Mouse (Mus musculus): Measurements from ENCODE around the gene Asphd2. TPM values are rescaled to one million over a fixed set of nuclear protein-coding genes. Genes with fewer than 3 reads are reported as not detected.

Gene Asphd2
- polyA plus RNA-seq, 1 experiment from 2014 or later, result 10.1 TPM

DNA sequence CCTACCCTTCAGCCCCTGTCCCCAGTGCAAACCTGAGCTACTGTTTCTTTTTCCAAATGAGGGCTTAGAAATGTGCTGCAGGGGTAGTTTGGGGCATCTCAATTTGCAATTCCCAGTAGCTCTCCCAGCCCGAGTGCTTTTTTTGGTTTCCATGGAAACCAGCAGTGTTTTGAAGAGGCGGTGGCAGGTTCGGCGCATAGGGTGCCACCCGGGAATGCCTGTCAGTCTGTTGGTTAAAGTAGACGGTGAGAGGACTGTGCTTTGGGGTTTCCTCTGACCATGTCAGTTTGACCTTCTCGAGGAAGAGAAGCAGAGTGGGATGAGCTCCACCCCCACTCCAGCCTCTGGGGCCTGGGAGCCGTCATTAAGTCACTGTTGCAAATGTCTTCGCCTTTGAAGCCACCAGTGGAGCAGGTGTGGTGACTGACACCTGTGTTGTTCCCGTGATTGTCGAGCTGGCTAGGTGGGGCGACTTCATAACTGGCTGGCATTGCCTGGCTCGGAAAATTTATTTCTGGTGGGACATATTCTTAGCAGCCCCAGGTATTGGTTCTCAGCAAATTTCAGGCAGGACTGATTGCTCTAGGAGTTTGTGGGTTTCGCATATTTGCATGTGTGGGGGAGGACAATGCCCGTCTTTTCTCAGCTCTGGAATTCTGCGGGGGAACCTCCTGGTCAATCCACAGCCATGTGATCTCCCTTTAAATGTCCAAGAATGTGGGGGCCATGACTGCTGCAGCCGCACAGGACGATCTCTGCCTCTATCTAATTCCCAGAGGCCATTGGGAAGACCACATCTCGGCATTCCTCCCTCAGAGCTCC is 17.1 kb upstream of the Asphd2 start:
- H3K27me3 ChIP-seq (replicated peaks), result 0 out of 2 replicates have a peak, but pooled peaks cover 6% of the 10 kb centered on the region
- H3K4me3 ChIP-seq (replicated peaks), result no peak overlapping the region
- H3K9ac ChIP-seq, result no peak overlapping the region
- H3K4me1 ChIP-seq (replicated peaks), result no peaks in the 10 kb centered on the region
- WGBS, result 11% methylated on average over 19 of the region's 19 CpGs
- H3K9me3 ChIP-seq, result no peaks in the 10 kb centered on the region
- H3K36me3 ChIP-seq, result no peaks in the 10 kb centered on the region
- ATAC-seq, result no peak
- no peak overlapping the region for H3K27ac ChIP-seq
- no peak overlapping the region; the same call in 1 of the 2 replicates for H3K4me2 ChIP-seq (replicated peaks)

DNA sequence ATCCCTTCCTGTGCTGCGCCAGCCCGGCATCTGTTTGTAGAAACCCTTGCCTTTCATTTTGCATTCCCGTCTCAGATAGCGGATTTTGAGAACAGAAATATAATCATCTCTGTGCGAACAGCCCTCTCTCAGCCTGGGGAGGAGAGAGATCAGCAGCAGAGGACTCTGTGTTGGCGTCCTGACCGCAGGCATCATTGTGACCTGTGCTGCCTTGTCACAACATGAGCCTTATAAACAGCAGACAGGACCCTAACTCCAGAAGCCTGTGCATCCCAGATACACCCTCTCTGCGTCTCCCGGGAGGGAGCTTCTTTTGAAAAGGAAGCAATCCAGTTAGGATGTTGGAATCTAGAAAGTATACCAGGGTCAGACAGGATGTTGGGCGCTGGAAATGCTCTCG is 16.4 kb upstream of the Asphd2 start:
- Histone ChIP-seq H3K27me3 (replicated peaks) (0 out of 2 replicates have a peak, but pooled peaks cover 6% of the 10 kb centered on the region), H3K4me3 (replicated peaks) (no peak overlapping the region), H3K27ac (no peak overlapping the region), H3K36me3 (no peaks in the 10 kb centered on the region), H3K4me1 (replicated peaks) (no peaks in the 10 kb centered on the region), H3K4me2 (replicated peaks) (no peak overlapping the region), H3K9me3 (no peaks in the 10 kb centered on the region), H3K9ac (no peak overlapping the region)
- whole genome bisulfite sequencing, result 31% methylated on average over 11 of the region's 11 CpGs
- no peak for ATAC-seq

DNA sequence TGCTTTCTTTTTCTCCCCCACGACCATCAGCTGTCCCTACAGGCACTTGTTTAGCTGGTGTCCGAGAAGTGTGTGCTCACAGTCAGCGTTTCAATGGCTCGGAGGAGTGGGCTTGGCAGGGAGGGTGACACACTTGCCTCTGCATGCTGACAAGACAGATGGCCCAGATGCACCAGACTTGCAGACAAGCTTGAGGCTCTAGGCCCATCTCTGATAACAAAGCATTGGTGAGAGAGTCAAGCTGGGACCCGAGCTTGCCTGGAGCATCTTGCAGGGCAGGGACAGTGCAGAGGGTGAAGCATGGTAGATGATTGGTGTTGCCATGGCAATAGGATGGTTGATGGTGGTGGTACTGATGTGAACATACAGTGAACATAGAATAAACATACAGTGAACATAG is 14.6 kb upstream of the Asphd2 start:
- 56% methylated on average over 5 of the region's 5 CpGs for WGBS
- no peak for ATAC-seq
- 0 out of 2 replicates have a peak, but pooled peaks cover 6% of the 10 kb centered on the region for H3K27me3 ChIP-seq (replicated peaks)
- no peaks in the 10 kb centered on the region for H3K4me1 ChIP-seq (replicated peaks)
- H3K27ac ChIP-seq, result no peak overlapping the region
- H3K36me3 ChIP-seq, result no peaks in the 10 kb centered on the region
- no peak overlapping the region for H3K4me3 ChIP-seq (replicated peaks)
- no peaks in the 10 kb centered on the region for H3K9me3 ChIP-seq
- no peak overlapping the region for H3K4me2 ChIP-seq (replicated peaks)
- H3K9ac ChIP-seq, result no peak overlapping the region

DNA sequence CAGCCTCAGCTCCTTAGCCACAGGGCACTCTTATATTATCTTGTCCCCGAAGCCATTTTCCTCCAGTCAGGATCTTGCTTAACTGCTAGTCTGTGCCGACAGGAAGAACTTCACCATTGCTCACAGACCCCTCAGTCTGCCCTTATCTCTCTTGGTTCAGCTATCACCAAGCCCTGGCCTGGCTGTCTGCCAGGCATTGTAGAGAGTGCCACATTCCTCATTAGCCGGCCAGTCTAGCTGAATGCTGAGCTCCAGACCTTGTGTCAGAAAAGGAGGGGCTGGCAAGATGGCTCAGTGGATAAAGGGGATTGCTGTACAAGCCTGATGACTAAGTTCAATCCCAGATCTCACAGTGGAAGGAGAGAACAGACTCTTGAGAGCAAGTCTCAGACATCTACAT is 11.4 kb upstream of the Asphd2 start:
- no peak overlapping the region for H3K4me2 ChIP-seq (replicated peaks)
- 62% methylated on average over 3 of the region's 3 CpGs for WGBS
- H3K4me3 ChIP-seq (replicated peaks), result no peak overlapping the region
- H3K4me1 ChIP-seq (replicated peaks), result no peaks in the 10 kb centered on the region
- no peak overlapping the region for H3K9ac ChIP-seq
- H3K36me3 ChIP-seq, result no peaks in the 10 kb centered on the region
- no peaks in the 10 kb centered on the region for H3K9me3 ChIP-seq
- H3K27ac ChIP-seq, result no peak overlapping the region
- no peak for ATAC-seq
- no peaks in the 10 kb centered on the region for H3K27me3 ChIP-seq (replicated peaks)

DNA sequence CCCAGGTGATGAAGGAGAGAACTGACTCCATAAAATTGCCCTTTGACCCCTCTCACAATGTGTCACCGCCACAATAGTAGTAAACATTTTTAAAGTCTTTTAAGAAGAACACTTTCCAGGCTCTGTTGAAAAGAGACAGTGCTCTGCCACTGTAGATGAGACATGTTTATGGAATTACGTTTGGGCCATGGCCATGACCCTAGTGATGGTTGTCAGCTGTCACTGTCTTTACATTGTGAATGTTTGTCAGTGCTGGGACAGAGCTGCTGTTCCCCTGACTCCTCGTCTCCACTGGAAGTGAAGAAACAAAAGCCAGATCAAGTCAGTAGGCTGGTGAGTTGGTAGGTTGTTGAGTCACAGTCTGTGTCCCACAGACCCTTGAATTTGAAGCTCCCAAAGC is 7.8 kb upstream of the Asphd2 start:
- H3K27ac ChIP-seq, result no peak overlapping the region
- no peaks in the 10 kb centered on the region for H3K4me1 ChIP-seq (replicated peaks)
- H3K4me3 ChIP-seq (replicated peaks), result no peak overlapping the region
- H3K9ac ChIP-seq, result no peak overlapping the region
- no peaks in the 10 kb centered on the region for H3K36me3 ChIP-seq
- H3K27me3 ChIP-seq (replicated peaks), result no peaks in the 10 kb centered on the region
- no peaks in the 10 kb centered on the region for H3K9me3 ChIP-seq
- 39% methylated on average over 3 of the region's 3 CpGs for WGBS
- ATAC-seq, result no peak
- H3K4me2 ChIP-seq (replicated peaks), result no peak overlapping the region

DNA sequence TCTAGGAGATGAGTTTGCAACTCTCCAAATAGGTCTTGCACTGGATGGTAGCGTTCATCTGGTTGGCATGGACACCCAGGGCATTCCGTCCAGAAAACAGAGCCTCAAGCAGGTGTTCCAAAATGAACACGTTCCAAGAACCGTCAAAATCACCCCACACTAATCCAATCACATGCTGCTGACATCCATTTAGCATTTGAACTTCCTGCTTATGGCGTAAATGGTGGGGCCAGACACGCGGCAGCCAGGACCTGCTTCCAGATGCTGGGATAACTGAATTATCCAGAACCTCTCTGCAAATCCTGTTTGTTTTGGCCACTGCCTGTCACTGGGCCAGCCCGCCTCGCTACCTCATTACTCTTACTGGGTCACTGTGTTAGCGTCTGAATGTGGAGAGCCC is 4.6 kb upstream of the Asphd2 start:
- H3K4me3 ChIP-seq (replicated peaks), result no peak overlapping the region
- H3K27ac ChIP-seq, result no peak overlapping the region
- H3K4me2 ChIP-seq (replicated peaks), result no peak overlapping the region
- H3K9me3 ChIP-seq, result no peaks in the 10 kb centered on the region
- H3K36me3 ChIP-seq, result no peaks in the 10 kb centered on the region
- 67% methylated on average over 10 of the region's 10 CpGs for WGBS
- H3K4me1 ChIP-seq (replicated peaks), result peaks cover 6% of the 10 kb centered on the region; the same call in 1 of the 2 replicates
- ATAC-seq, result no peak
- no peak overlapping the region for H3K9ac ChIP-seq
- peaks cover 6% of the 10 kb centered on the region; the same call in 1 of the 2 replicates for H3K27me3 ChIP-seq (replicated peaks)

DNA sequence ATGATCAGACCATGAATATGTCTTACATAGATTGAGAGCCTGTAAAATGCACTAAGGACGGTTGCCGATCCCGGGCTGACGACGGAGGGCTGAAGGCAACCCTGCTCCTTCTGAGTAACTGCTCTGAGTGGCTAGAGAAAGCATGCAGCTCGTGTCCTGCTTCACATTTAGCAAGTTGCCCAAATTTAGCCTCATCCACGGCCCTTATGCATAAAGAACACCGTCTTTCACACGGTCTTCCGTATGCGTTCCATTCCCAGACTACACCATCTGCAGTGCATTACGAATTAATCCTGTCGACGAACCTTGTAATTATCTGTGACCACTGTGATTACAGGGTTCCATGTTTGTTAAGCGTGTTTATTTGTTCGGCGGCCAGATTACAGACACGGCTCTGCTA is 1.4 kb upstream of the Asphd2 start:
- H3K9me3 ChIP-seq, result no peaks in the 10 kb centered on the region
- WGBS, result 77% methylated on average over 18 of the region's 18 CpGs

DNA sequence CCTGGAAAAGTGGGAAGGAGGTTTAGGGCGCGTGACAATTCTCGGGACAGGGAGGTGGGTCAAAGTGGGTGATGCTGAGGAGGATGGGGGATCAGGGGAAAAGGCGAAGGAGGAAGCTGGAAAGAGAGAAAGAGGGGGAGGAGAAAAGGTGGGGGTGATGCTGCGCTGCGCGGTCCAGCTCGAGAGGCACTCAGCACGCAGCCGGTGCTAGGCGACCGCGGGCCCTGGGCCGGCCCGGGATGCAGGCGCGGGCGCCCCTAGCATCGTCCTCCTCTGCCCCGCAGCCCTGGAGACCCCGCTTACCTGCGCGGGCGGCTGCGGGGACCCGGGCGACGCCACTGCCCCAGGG is 277 bp downstream of the Asphd2 start:
- Histone ChIP-seq H3K9ac (peak overlapping the region; percentile 36), H3K27ac (no peak overlapping the region)
- ATAC-seq, result peak; percentile 80

More for the DNA sequence above, 1.4 kb upstream of the Asphd2 start:
- Histone ChIP-seq H3K4me2 (replicated peaks) (no peak overlapping the region), H3K9ac (no peak overlapping the region), H3K27ac (0 out of 2 replicates have a peak overlapping the region, but pooled peaks have one; percentile 6), H3K4me1 (replicated peaks) (peaks cover 8% of the 10 kb centered on the region; the same call in 1 of the 2 replicates), H3K27me3 (replicated peaks) (peaks cover 24% of the 10 kb centered on the region), H3K4me3 (replicated peaks) (no peak overlapping the region), H3K36me3 (no peaks in the 10 kb centered on the region)
- ATAC-seq, result no peak

DNA sequence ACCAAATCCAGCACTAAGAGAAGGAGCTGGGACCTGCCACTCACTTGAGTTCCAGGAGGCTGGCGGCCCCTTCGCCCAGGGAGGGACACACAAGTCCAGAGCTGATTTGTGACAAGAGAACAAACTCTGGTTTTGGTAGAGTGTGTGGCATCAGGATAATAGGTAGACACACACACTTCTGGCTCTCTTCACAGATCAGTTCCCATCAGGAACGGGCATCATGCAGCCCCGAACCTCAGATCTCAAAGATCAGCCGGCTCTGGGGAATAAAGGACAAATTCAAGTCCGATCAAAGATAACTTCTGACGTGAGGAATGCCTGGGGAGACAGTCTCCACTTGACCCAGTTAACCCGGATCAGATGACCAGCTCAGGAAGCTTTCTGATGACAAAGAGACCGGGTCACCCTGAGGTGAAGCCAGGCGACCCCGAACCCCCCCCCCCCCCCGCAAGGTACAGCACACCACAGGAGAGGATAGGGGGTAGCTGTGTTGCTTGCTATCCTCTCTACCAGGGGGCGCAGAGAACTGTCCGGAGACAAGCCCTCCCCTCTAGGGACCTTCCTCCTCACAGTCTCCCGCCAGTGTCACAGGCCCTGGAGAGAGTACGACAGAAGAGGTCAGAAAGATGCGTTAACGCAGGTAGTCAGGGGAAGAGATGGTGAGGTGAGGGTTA is 788 bp downstream of the Asphd2 start:
- Histone ChIP-seq H3K9ac (no peak overlapping the region), H3K36me3 (no peaks in the 10 kb centered on the region), H3K27me3 (replicated peaks) (peaks cover 25% of the 10 kb centered on the region), H3K27ac (no peak overlapping the region), H3K4me1 (replicated peaks) (peaks cover 8% of the 10 kb centered on the region; the same call in 1 of the 2 replicates), H3K4me2 (replicated peaks) (peak overlapping the region; percentile 89), H3K9me3 (no peaks in the 10 kb centered on the region), H3K4me3 (replicated peaks) (peak overlapping the region; percentile 60)
- no peak for ATAC-seq
- WGBS, result 10% methylated on average over 18 of the region's 18 CpGs

More for the DNA sequence above, 277 bp downstream of the Asphd2 start:
- Histone ChIP-seq H3K27me3 (replicated peaks) (peaks cover 25% of the 10 kb centered on the region), H3K4me1 (replicated peaks) (peaks cover 8% of the 10 kb centered on the region; the same call in 1 of the 2 replicates), H3K4me2 (replicated peaks) (peak overlapping the region; percentile 89), H3K36me3 (no peaks in the 10 kb centered on the region), H3K4me3 (replicated peaks) (peak overlapping the region; percentile 60), H3K9me3 (no peaks in the 10 kb centered on the region)
- WGBS, result 2% methylated on average over 19 of the region's 28 CpGs

DNA sequence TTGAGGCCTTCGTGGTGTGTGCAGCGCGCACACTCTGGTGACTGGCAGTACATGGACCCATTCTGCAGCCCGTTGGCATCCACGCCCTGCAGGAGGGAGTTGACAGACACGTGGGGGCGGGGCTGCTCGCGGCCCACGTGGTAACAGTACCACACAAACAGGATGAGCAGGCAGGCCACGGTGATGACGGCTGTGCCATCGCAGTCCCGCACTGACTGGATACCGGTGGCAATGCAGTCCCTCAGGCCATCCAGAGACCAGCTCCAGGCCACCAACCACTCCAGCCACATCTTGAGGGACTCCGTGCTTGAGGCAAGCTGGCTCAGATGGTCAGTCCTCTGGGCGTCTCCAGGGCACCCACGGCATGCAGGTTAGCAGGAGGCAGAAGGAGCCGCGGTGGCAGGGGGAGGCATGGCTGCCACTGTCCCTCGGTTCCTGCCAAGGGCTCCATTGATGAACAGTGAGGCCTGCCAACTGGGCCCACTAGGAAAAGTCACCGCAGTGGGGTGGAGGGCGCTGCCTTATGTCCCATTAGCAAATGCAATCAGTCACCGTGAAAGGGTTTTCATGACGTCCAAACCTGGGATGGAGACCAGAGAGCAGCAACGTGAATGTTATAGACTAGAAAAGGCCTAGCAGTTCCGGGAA is 2.9 kb downstream of the Asphd2 start:
- Histone ChIP-seq H3K4me3 (replicated peaks) (no peak overlapping the region), H3K27me3 (replicated peaks) (peaks cover 25% of the 10 kb centered on the region), H3K9ac (no peak overlapping the region), H3K4me2 (replicated peaks) (no peak overlapping the region), H3K36me3 (no peaks in the 10 kb centered on the region), H3K27ac (no peak overlapping the region), H3K4me1 (replicated peaks) (peaks cover 8% of the 10 kb centered on the region; the same call in 1 of the 2 replicates), H3K9me3 (no peaks in the 10 kb centered on the region)
- WGBS, result 65% methylated on average over 27 of the region's 27 CpGs
- no peak for ATAC-seq

DNA sequence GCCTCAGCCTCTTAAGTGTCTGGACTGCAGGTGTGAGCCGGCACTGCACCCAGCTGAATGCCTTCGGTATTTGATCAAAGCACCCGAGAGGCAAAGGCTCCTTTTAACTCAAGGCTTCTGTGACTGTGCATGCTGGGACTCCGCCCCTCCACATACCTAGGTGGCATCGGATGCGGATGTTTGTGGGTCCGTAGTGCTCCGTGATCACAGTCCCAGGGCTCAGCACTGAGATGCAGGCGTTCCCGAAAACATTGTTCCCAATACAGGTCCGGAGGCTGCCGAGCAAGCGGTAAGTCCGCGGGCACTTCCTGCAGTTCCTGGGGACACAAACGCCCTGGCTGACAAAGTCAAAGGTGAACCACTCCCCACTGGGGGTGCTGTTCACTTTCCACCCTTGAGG is 3.7 kb downstream of the Asphd2 start:
- H3K27ac ChIP-seq, result no peak overlapping the region
- WGBS, result 56% methylated on average over 16 of the region's 16 CpGs
- H3K9me3 ChIP-seq, result no peaks in the 10 kb centered on the region
- H3K36me3 ChIP-seq, result no peaks in the 10 kb centered on the region
- peaks cover 25% of the 10 kb centered on the region for H3K27me3 ChIP-seq (replicated peaks)
- H3K4me2 ChIP-seq (replicated peaks), result no peak overlapping the region
- no peak overlapping the region for H3K9ac ChIP-seq
- H3K4me3 ChIP-seq (replicated peaks), result no peak overlapping the region
- peaks cover 8% of the 10 kb centered on the region; the same call in 1 of the 2 replicates for H3K4me1 ChIP-seq (replicated peaks)
- ATAC-seq, result no peak

DNA sequence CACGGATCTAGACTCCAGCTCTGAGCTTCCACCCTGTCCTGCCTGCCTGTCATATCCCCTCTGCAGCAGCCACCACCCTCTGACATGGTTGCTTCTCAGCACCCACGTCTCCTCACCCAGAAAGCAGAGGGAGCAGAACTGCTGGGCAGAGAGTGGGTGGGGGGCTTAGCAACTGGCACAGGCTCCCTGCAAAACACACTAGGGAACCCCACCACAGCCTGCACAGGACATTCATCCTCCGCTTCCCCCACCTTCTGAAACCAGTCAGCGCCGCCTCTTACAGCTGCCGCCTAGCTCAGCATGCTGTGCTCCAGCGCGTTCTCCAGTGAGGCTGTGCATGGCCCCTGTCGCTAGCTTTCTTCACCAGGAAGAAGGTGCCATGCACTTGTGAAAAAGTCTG is 5.3 kb downstream of the Asphd2 start:
- Histone ChIP-seq H3K27ac (no peak overlapping the region), H3K4me3 (replicated peaks) (no peak overlapping the region), H3K9ac (no peak overlapping the region), H3K4me2 (replicated peaks) (no peak overlapping the region), H3K4me1 (replicated peaks) (peaks cover 2% of the 10 kb centered on the region; the same call in 1 of the 2 replicates), H3K27me3 (replicated peaks) (peaks cover 20% of the 10 kb centered on the region), H3K9me3 (no peaks in the 10 kb centered on the region), H3K36me3 (no peaks in the 10 kb centered on the region)
- WGBS, result 77% methylated on average over 9 of the region's 9 CpGs
- no peak for ATAC-seq

Measured in intestine, embryonic 15.5 days (tissue).